Mouse (Mus musculus): ENCODE data around the gene Cntnap2.
"Not testable (repeated sequence)": the region's sequence is repeated elsewhere in the genome, so short reads cannot be mapped to it uniquely, and the experiment has no call there.

The Cntnap2 gene

DNA sequence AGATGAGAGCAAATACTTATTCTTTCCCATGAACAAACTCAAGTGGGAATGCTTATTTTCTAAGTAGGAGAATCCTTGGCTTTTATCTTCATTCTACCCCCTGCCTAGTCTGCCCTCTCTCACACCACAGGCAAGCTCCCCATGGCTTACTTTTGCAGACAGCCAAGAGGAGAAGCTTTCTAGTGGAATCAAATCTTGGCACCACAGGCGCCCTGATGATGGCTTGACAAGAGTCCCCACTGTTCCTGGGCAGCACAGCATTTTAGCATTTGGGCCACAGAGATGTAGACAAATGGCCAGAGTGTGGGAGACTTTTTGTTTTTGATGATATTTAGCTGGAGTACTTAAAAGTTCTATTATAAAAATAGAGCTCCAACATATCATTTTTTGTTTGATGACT lies 1204.0 kb downstream of the Cntnap2 start:
- no peak for DNase-seq (ENCODE audit: low spot score in 2 of 2)

DNA sequence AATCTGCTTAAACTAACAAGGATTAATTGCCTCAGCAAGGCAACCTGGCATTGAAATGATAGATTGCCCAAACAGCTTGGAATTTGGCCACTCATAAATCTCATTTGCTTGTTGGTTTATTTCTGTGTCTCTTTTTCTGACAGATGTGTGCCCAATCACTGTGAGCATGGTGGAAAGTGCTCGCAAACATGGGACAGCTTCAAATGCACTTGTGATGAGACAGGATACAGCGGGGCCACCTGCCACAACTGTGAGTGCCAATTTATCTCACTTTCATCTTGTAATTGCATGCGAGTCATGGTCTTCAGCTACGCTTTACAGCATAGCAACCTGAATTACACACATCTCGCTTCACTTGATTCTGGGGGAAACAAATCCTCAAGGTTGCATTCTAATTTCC lies 1287.8 kb downstream of the Cntnap2 start:
- DNase-seq (ENCODE audit: low spot score in 2 of 2): no peak

DNA sequence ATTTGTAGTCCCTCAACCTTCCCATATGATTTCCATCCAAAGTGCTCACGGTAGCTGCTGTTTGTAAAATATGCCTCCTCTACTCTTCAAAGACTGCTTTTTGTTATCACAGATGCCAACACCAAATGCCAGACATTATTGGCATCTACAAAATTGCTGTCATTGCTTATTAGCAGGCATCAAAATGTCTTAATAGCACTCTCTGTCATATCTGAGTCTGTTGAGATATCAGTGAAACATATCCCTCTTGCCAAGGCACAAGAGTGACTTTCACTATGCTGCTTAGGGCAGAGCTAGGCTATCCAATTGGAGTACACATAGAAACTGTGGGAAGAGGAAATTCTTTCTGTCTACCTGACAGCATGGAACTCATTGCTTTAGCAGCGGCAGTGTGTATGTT lies 1301.9 kb downstream of the Cntnap2 start:
- DNase-seq (ENCODE audit: low spot score in 2 of 2): no peak

DNA sequence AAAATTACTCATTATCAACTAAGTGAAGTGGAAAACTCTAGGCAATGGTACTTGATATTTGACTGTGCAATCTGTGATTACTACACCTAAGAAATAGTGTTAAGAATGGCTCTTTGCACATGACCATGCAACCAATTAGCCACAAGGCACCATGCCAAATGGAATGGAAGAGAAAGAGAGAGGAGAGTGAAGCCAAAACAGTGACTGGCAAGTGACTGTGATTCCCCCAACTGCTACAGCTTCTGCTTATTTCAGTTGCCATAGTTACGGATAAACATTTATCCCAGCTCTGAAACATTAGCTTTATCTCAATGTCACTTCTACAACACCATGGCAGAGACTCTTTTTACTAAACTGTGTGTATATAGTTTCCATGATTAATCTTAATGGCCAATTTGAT lies 1303.0 kb downstream of the Cntnap2 start:
- DNase-seq (ENCODE audit: low spot score in 2 of 2): no peak

DNA sequence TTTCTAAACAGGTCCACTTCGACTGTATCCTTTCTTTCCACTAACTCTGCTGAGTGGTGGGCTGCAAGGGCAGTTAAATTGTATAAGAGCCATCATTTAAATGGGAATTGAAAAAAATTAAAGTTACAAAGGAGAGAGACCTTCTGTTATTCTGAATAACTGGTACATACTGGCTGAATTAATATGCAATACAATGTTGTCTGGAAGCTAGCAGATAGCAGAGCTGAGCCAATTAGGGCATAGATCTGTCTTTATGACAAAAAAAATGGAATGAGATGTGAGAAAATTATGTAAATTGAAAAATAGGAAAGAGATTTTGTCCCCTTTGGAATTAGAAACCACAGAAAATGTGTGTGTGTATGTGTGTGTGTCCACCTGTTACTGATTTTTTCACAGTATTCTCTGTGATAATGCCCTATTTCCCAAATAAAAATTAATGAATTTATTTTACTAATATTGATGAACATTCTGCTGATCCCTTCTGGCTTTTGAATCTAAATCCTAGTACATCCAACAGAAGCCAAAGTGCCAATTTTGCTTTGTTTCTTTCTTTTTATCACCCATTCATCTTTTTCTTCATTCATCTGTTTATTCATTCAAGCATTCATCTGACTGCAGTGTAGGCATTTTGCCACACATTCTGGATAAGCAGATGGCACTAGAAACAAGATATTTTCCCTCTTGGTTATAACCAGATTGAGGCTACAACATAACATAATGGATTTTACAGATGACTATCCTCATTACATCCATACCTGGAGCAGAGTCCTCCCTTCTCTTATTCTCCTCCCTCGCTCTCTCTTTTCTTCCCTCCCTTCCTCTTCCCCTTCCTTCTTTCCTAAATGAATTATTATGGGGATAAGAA lies 1339.8 kb downstream of the Cntnap2 start:
- DNase-seq (ENCODE audit: low spot score in 2 of 2): no peak

DNA sequence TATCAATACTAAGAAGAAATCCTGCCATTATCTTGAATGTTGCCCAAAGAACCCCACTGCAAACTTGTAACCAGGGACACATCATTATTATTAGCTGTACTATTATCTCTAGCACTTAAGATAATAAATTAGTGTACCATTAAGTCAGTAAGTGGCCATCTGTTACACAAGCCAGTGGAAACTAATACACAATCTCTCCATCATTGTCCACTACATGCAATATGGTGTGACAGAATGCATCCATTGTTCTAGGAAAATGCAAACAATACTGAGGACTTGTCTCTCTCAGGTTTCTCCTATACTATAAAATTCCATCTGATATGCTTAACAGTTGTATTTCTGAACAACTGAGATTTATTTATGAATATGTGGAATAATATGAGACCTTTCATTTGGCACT lies 1355.0 kb downstream of the Cntnap2 start:
- DNase-seq (ENCODE audit: low spot score in 2 of 2): no peak

DNA sequence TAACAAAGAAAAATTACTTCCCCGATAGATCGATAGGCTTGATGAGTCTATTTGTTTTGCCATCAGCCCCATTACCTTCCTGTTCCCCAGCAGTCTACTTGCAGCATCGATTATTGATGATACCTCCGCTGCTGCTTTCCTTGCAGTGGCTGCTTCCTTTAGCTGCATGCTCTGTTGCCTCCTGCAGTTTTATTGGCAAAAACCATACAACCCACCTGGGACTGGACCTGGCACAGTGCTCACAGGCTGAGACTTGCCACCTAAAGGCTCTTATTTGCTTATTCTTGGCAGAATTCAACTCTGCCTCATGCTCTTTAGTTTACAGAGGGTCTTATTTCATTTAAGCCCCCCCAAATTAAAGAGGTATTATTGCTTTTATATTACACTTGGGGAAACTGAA lies 1355.4 kb downstream of the Cntnap2 start:
- no peak for DNase-seq (ENCODE audit: low spot score in 2 of 2)

DNA sequence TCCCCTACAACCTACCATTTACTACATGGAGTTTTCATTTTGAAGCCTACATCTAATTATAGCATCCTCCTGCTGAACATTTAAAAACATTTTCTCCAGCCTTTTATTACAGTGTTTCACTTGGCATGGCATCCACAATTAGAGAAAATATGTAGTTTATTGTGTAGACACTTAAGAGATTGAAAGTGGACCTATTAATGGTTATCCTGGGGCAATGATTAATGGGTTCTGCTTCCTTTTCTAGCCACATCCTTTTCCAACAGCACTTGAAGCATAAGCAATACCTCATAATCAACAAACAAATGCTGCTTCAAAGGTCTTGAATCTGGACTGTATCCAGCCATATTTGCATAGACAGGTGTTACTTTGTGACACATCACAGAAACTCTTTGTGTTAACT lies 1360.7 kb downstream of the Cntnap2 start:
- no peak for DNase-seq (ENCODE audit: low spot score in 2 of 2)

DNA sequence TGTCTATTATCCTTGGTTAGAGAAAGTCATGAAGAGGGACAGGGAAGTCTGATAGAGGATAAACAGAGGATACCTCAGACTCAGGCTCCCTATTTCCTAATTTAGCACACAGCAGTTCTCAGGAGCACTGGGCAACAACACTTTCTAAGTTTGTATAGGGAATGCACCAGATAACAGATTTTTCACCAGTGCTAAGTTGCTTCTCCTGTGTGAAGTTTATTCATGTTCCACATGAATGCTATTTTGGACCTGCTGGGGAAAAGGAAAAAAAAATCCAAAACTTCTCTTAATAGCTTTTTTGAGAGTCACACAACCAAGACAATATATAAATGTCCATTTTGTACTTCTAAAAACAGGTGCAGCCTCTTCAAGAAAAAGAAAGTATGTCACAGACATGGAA lies 1361.2 kb downstream of the Cntnap2 start:
- no peak for DNase-seq (ENCODE audit: low spot score in 2 of 2)

DNA sequence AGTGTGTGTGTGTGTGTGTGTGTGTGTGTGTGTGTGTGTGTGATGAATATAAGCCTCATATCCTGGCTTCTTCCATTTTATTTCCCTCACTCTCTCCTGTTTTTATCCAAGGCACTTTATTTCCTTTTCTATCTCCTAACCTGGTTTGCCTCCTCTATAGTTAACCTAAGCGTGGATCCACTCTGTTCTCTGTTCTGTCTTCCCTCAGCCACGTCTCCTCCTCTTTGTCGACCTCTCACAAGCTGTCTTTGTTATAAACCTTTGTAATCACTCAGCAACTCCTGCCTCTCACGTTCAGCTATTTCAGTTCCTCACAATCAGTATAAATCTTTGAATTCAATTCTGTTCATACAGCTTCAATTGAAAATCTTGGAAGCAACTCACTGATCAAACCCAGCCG lies 1369.1 kb downstream of the Cntnap2 start:
- DNase-seq (ENCODE audit: low spot score in 2 of 2): no peak

DNA sequence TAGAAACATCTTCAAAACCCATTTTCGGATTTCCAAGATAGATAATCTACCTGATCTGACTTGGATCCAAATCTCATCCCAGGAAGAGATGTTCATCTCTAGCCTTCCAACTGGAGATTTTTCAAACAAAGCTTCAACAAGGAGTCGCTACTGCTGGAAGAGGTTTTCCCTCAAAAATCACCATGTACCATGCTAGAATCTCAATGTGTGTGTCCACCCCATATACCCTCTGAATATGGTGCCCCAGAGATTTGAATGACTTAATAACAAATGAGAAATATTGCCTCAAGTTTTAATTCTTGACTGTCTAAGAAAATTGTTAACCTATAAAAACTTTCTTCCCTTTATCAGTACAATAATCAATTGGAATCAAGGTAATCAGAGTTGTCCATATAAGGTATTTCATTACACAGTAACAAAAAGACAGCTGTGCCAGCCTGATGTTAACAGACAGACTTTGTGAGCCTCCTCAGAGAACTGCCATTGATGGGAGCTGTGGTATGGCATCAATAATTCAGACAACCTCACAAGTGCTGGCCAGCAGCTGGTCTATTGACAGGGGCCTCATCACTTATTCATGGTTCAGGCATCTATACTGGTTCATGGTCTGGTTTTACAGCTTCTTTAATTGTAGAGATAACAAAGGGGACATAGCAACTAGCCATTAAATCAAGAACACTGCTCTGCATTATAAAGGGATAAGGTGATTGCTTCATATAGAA lies 1391.9 kb downstream of the Cntnap2 start:
- no peak for DNase-seq (ENCODE audit: low spot score in 2 of 2)

DNA sequence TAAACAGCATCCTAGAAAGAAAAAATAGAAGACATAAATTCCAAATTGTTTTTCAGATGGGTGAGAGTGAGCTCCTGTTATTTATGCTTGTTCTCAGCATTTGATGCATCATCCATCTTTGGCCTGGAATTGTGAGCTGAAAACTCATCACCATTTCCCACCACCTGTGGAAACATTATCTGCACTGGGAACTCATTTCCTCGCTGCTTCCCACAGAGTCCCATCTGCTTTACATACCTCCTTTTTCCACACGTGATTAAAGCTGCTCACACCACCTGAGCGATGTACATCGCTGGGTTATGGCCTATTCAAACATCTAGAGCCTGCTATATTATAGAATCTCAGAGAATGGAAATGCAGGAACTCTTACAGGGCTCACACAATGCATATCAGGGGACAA lies 1413.5 kb downstream of the Cntnap2 start:
- DNase-seq (ENCODE audit: low spot score in 2 of 2): no peak

DNA sequence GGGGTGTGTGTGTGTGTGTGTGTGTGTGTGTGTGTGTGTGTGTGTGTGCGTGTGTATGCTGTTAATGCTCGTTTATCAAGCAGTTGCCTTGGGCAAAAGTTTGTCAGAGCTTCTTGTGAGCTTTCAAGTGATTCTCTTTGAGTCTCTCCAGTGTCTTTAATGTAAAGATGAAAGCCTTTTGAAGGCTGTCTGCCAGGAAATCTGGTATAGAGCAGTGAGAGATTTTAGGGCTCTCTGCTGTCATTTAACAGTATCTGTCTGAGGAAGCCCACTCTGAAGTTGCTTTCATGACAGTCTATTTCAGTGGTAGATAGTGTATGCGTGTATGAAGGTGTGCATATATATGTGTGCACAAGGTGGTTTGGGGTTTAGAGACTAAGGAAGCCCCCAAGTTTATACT lies 1425.2 kb downstream of the Cntnap2 start:
- no peak for DNase-seq (ENCODE audit: low spot score in 2 of 2)

DNA sequence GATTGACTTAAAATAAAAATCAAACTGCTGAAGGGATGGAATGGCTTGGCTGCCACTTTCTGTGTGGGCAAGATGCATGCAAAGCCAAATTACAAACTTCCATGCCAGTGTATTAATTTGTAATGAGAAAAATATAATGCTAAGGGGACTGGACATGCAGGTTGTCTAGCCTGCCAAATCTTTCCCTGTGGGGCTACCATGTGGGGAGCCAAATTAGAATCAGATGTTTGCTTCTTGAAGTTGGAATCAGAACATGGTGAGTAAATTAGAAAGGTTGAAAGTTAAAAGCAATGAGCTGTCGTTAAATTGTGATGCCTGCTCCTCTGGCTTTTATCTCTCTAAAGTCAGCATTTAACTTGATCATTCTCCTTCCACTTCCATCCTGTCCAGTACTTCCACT lies 1443.6 kb downstream of the Cntnap2 start:
- DNase-seq (ENCODE audit: low spot score in 2 of 2): no peak

DNA sequence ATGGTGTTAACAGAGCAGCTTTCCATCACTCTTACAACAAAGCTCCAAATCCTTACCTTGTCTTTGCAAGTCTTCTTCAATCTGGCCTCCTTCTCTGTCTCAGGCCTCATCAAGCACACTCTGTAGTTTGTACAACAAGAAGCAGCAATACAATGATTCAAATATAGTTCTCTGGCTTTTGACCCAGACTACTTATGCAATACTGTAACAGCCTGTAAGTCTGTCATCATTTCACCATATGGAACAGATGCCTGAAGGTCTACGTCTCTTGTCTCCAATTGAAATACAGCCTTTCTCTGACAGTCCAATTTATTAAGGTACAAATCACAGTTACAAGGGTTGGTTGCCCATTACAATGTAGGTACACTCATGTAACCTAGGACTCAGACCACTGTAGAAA lies 1453.7 kb downstream of the Cntnap2 start:
- DNase-seq (ENCODE audit: low spot score in 2 of 2): no peak

DNA sequence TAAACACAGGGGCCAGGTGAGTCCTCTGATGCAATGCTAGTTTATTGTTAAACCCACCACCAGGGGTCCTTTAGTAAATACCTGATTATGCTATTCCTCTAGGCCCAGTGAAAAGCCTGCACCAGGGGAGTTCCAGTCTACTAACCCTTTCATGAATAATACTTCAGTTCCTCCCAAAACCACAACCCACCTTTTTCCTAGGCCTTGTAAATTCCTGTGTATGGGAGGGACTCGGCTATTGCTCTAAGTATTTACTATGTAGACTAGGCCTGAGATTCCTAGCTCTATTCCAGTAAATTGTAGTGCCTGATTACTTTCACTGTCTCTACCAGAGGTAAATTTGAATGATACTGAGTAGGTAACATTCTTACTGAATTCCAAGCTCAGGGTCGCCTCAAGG lies 1478.4 kb downstream of the Cntnap2 start:
- DNase-seq (ENCODE audit: low spot score in 2 of 2): not testable (repeated sequence)

DNA sequence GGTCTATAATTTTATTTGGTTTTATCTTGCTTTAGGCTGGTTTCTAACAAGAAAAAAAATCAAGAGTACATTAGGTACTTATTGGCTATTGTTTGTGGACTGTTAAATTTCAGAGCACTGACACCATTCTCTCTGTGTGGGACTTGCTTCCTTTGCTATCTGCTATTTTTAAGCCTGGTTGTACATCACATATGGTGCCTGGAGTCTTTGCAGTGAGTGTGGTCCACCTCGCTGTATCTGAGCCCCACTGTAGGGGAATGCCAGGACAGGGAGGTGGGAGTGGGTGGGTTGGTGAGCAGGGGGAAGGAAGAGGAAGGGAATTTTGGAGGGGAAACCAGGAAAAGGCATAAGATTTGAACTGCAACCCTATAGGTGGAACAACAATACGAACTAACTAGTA lies 1504.3 kb downstream of the Cntnap2 start:
- DNase-seq (ENCODE audit: low spot score in 2 of 2): no peak

DNA sequence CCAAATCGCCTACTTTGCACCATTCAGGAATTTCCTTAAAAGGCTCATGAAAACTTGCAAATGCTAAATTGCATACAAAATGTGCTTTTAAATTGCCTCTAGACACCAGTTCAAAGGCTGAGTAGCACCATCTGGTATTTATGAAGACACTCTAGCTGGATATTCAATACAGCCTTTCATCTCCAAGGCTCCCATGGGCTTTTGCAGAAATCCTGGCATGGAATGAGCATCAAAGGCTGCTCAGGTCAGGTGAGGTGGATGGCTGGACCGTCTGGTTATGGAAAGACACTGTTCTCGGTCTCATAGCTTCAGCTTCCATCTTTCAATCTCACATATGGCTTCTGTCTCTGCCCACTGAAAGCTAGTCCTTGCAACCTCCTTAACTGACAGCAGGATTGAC lies 1515.9 kb downstream of the Cntnap2 start:
- no peak for DNase-seq (ENCODE audit: low spot score in 2 of 2)

DNA sequence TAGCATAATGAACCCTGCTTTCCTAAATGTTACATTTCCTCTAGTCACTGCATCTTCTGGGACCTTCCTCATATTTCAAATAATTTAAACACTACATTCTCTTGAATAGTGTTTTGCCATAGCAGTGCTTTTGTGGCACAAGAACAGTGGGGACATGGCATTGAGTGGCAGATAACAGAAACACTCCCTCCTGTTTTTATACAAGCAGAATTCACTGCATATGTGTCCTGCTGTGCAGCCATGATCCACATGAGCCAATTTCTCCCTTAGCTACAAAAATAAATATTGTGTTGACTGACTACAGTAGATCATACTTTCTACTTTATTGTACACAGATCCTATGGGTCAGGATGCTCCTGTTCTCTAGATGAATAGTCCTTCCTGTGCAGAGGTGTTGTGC lies 1553.2 kb downstream of the Cntnap2 start:
- DNase-seq (ENCODE audit: low spot score in 2 of 2): no peak

DNA sequence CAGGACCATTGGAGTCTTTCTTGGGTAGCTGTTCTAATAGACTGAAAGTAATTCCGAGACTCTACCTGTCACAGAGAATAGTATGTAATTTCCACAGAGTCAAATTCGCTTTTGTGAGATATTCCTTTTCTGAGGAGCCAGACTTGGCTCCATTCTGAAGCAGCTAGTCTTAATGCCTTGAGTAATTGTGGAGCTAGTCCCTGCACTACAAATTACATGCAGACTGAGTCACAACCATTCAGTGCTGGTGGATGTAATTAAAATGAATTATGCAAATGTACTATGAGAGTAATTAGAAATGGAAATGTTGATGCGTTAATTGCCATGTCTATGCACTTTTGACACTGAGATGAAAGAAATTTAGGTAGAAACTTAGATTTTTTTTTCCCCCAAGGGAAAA lies 1553.7 kb downstream of the Cntnap2 start:
- no peak for DNase-seq (ENCODE audit: low spot score in 2 of 2)

DNA sequence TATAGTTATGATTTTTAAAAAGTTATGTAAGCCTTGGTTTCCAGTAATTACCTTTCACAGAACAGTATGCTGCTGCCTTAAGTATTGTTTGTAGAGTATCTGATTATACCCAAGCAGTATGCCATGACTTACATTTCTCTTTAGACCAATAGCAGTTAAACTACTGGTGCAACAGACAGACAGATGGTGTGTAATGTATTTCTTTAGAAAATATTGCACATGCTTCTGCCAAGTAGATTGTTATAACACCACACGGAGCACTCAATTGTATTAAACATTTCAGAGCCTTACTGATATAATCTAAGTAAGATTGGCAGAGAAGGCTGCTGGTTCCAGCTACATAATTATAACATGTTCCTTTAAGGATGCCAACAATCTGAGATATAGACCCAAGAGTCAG lies 1609.9 kb downstream of the Cntnap2 start:
- DNase-seq (ENCODE audit: low spot score in 2 of 2): no peak

DNA sequence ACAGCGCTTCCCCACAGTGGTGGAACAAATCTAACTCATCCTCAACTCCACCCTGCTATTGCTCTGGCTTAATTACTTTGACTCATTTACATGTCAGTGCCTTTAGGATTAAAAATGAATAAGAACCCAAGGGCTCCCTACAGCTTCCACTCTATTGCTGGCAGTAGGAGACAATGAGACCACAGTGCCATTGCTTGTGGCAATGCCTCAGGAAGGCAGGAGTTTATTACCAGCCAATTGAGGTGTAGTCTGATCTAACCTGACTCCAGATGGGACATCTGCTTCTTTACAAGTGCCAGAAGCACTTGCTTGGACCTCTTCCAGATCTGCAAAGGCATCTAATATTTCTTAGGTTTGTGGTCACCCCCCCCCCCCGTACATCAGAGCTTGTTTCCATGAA lies 1615.9 kb downstream of the Cntnap2 start:
- DNase-seq (ENCODE audit: low spot score in 2 of 2): no peak

DNA sequence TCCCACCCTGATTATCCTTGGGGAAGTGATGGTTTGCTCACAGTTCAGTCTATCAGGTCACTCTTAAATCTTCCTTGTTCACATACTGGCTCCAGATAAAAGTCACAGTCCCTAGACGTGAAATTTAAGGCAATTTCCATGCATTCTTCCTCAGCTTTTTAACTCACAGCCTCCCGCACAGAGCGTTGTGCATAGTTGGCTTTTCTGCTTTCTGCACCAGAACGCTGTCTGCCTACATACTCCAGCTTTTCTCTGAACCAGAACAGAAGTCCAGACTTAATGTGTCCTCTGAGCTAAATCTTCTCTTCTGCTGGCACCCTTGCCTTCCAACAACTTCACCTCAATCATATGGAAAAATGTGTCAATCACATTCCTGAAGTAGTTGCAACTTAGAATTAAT lies 1616.5 kb downstream of the Cntnap2 start:
- DNase-seq (ENCODE audit: low spot score in 2 of 2): no peak

Measured in natural killer cell, adult 2 months (primary cell).